Mouse (Mus musculus) neural tube, embryonic 10.5 days (tissue): Measurements from ENCODE around the gene Ccdc191.

ENCODE experiments used
- DNase-seq: peaks from one replicate; pipeline ENCODE4 v3.0.0-alpha.2; 2017; ENCODE audit warnings: low spot score; ENCODE audit errors: extremely low spot score

Gene Ccdc191

DNA sequence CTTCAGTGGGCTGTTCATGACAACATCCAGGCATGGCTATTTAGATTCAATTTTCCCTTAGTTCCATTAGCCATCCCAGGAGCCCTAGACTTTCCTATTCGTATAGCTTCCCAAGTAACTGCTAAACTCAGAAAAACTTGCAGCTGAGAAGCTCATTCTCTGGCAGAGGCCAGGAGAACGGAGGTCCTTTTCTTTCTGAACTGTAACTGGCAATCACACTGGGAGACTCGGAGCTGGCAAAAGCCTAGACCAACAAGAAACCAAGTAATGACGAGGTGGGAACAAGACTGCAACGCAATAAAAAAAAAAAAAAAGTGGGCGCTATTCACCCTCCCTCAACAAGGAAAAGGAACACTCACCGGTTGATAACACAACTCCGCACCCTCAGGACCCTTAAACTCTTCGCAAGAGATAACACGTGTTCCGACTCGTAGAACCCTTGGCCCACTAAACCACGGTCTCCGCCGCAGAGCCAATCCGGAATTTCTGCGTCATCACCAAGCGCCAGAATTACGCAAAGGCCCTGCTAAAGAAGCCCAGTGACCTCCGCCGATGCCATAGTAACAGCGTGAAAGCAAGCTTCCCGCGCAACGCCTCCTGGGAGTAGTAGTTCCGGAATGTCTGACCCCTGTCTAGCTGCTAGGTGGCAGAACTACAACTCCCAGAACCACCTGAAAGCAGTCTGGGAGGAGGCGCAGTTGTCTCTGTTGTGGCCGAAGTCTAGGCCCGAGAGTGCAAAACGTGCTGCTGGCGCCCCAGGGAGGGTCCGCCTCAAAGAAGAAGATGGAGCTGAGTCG, at the start of gene Ccdc191:
Gene Ccdc191, plus strand, starts transcription at position 593 of the 797 bp plus-strand sequence.
- DNase-seq, result peak; percentile 98

DNA sequence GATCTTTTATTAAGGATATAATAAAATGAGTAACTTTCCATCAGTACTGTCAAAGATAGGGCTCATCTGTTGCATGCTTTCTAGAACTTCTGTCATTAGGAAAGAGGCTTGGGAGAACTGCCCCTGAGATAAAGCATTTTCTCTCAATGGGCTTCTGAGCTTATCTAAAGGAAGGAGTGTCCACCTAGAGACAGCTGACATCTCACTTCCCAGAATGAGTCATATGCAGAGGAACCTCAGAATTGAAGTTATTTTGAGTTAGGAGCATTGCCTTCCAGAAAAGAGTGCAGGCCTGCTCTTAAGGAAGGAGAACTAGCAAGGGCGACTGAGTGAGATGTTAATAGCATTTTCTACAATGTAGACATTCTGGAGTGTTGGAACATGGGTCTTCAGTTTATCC, 48.4 kb upstream of the Ccdc191 start:
- no peak for DNase-seq

DNA sequence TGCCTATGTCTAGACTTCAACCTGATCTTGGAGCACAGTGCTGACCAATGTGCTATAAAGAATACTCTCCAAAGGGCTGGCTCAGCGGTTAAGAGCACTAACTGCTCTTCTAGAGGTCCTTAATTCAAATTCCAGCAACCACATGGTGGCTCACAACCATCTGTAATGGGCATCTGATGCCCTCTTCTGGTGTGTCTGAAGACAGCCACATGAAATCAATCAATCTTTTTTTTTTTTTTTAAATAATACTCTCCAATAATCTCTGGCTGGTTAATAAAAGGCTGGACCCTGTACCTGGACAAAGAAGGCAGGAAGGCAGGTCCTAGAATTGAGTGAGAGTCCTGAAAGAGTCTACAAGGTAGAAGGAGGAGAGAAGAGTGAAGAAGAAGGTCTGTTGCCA, 39.8 kb upstream of the Ccdc191 start:
- no peak for DNase-seq

DNA sequence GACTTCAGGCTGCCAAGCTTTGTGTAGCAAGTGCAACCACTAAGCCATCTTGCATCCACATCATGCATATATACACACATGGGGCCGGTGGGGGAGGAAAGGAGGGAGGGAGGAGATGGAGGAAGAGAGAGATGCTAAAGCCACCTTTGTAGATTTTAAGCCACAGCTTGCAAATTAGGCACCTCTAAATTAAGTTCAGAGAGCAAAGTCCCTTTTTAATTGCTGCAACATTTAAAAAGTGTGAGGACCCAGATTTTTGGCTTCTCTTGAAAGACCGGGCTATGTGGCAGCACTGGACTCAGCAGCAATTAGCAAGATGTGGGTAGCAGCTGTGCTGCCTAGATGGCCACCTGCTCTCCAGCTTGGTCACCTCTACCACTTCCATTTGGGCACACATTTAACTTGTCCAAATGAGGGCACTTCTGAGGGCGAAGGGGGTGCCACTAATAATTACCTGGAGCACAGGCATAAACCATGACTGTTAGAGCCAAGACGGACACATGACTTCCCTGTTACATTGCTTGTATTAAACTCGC, 30.6 kb upstream of the Ccdc191 start:
- no peak for DNase-seq

DNA sequence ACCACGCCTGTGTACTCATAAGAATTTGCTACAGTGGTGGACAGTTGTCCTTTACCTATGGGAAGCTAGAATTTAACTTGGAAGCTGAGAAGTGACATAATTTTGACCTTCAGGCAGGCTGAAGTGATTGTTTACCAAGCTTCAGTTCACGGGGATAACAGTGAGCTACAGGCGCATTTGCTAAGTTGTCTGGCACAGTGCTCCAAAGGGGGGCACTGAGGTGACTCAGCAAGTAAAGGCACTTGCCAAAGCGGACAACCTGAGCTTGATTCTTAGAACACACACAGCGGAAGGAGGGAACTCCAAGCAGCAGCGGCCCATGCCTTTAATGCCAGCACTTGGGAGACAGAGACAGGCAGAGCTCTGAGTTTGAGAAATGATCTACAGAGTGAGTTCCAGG, 29.0 kb upstream of the Ccdc191 start:
- no peak for DNase-seq

DNA sequence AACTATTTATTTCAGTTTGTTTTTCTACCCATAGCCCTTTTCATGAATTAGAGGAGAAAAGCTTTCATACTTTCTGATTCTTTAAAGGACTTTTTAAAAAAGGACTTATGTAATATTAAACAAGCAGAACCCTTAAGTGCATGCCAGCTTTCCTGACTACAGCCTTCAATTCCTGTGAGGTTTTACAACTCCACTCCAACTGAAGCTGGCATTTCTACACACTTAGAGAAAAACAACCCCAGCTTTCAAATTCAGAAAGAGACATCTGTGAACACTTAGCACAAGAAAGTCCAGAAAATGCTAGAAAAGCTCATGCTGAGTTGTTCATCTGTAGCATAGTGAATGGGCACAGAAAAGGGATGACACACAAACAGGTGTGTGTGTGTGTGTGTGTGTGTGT, 19.8 kb upstream of the Ccdc191 start:
- no peak for DNase-seq

DNA sequence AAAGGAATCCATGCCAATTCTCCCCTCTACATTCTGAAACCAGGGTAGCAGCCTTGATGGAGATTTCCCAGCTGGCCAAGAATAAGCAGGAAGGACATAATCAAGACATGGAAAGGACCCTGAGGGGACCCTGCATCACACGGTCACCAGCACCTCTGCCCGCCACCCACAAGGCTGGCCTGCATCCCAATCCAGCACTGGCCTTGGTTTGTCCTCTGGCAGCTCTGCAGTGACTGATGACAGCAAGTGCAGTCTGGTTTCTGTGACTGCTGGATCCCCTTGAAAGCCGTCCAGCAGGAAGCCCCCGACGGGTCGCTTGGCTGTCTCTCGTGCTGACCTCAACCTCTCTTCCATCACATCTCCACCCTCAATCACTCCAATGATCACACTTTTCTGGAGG, 18.2 kb upstream of the Ccdc191 start:
- no peak for DNase-seq

DNA sequence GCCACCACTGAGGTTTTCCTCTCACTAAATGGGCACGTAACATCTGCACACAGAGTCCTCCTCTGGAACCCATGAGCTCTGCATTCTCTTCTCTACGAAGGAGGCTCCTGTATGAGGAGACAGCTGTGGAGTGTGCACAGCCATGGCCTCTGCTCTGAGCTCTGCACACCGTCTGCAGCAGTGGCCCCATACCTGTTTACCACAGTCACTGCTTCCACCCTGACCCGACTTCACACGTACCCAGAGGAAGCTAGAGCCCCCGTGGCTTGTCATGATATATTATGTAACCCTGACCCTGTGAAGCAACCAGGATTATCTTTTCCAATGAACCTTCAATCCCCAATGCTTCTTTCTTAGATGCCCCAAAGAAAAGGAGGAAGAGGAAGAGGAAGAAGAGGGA, 9.8 kb upstream of the Ccdc191 start:
- no peak for DNase-seq

DNA sequence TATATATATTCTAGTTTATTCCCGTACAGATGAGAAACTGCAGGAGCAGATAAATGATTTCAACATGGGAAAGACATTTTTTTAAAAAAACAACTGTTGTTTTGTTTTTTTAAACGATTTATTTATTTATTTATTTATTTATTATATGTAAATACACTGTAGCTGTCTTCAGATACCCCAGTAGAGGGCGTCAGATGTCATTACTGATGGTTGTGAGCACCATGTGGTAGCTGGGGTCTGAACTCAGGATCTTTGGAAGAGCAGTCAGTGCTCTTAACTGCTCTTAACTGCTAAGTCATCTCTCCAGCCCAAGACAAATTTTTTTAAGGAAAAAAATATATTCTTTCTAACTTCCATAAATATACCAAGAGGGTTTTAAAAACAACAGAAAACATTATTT, 8.0 kb upstream of the Ccdc191 start:
- DNase-seq, result no peak

DNA sequence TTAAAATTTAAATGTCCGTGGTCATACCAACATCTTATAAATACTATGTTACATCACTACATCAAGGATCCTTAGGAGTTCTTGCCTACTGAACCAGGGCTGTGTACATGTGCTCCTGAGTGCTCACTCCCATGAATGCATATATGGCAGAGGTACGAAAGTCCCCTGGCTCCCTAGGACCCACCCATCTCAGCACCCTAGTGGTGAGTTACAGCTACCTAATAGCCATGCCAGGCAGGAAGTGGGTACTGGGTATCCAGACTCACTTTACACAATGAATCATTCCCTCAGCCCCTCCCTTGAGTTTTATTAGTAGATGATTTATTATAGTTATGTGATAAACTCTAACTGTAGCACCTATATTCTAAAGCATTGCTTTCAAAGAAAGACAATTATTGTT, 7.3 kb upstream of the Ccdc191 start:
- no peak for DNase-seq

DNA sequence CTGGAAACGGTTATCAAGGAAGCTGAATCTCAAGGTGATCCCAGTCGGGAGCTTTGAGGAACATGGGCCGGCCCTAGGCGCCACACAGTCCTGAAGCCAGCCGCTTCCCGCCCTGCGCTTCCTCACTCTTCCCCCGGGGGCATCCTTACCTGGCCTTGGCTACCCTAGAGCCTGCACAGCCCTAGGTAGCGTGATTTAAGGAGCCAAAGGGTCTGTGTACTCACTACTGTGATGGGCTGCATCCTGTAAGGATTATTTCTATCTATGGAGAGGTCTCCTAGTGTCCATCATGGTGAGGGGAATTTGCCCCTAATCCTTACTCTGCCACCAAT, 371 bp downstream of the Ccdc191 start:
- no peak for DNase-seq

DNA sequence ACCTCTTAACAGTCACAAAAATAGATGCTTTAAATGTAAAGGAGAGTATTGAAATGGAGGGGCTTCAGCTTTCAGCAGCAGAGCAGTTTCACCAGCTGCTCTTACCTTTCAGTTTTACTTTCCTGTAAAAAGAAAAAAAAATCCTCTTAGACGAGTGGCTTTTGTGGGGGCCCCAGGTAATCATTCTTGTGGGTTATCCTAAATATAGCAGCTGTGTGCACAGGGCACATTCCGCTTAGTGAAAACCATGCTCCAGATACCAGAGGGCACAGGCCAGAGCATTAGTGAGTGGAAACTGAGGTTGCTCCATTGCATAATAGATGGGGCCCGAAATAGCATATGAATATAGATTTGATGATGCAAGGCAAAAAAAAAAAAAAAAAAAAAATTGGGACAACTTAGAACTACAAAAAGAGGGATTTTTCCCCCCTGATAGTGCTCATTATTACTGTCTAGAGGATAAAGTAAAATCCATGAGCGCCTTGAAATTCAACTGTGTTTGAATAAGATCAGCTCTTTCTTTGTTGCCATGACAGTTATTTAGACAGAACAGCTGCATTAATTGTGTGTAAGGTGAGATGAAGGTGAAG, 1.2 kb downstream of the Ccdc191 start:
- DNase-seq, result no peak

DNA sequence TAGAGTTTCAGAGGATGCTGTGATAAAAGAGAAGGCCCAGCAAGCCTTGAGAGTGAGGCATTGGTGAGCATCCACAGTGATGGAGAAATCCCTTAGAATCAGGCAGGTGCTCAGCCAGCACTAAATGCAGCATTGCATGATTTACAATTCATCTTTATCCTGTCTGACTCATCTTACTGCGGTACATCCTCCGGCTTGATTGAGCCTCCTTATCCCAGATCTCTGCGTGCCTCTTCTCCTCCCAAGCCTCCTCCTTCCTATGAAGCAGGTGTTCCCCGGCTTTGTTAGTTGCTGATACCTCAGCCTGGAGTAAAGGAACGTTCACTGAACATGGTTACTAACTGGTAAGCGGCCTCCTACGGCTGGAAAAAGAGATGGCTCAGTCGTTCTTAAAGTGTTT, 4.9 kb downstream of the Ccdc191 start:
- DNase-seq, result no peak

DNA sequence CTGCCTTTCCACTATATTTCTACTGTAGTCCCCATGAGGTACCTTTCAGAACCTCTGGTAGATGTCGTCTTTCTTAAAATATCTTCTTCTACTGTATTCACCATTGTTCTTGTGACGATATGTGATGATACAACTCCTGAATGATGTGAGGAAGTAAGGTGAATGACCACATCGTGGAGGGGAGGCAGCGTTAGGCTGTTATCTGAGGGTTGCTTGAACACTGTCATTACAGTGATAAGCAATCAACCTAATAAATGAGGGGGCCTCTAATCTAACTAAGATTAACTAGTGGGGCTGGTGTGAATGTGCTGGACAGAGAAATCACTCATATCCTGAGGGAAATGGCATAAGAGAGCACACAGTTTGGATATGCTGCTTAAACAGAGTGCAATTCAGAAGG, 10.5 kb downstream of the Ccdc191 start:
- no peak for DNase-seq

DNA sequence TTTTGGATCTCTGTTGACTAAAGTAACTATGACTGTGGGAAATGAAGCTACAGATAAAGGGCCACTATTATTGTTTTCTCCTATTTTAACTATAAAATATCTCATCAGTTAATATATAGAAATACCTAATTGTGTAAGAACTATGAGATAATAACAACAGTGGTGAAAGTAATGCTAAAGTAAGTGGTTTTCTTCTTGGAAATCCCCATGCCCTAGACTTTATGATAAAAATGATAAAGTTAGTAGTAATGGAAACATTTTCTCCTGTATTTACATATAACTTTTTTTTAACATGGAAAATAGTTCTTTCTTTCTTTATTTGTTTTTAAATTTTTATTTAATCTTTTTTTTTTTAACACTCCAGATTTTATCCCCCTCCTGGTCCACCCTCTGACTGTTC, 11.0 kb downstream of the Ccdc191 start:
- no peak for DNase-seq

DNA sequence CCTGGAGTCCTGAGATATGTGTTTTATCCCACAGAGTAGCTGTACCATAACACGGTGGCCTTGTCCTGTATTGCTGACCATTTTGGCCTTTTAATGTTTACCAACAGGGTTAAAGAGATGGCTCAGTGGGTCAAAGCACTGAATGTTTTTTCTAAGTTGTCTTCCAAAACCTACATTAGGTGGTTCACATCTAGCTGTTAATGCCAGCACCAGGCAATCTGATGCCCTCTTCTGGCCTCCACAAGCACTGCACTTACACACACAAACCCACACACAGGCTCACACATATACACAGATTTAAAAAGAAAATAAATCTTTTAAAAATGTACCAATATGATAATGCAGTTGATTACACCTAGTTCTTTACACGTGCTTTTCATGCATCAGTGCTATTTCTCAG, 19.3 kb downstream of the Ccdc191 start:
- DNase-seq, result no peak

DNA sequence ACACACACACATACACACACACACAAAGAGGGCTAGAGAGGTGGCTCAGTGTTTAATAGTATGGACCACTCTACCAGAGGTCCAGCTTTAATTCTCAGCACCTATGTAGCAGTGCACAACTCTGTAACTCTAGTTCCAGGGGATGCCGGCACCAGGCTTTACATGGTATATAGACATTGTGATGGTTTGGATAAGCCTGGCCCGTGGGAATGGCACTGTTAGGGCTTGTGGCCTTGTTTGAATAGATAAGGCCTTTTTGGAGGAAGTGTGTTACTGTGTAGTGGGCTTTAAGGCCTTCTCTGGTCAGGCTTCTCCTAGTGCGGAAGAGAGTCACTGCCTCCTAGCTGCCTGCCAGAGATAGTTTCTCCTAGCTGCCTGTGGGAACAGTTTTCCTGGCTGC, 29.3 kb downstream of the Ccdc191 start:
- no peak for DNase-seq

DNA sequence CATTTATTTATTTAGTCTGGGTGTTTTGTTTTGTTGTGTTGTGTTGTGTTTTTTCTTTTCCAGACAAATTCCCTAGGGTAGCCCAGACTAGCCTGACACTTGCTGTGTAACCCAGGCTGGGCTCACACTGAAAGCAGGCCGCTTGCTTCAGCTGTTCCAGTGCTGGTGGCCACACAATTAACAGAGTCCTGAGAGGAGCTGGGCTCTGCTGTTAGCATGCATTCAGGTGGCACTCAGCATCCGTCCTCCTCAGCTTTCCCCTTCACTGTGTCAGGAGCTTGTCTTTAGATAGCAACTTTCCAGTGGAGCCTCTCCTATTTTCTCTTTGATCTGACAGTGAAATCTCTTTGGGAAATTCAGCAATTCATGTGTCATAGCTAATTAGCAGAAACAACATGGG, 32.4 kb downstream of the Ccdc191 start:
- DNase-seq, result no peak

DNA sequence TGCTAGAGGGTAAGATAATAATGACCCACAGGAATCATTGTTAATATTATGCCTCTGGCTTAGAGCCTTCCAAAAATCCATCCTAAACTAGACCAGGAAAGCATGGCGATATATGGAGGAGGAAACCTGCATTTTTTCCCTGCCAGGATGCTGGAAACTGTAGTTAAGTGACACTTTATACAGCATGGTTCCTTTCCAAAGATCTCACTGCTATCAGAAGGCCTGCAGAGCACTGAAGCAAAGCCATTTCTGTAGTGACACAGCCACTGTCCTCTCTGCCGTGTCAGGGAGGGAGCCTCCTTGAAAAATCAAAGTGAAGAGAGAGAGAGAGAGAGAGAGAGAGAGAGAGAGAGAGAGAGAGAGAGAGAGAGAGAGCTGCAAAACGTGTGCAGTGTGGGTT, 33.0 kb downstream of the Ccdc191 start:
- DNase-seq, result no peak

DNA sequence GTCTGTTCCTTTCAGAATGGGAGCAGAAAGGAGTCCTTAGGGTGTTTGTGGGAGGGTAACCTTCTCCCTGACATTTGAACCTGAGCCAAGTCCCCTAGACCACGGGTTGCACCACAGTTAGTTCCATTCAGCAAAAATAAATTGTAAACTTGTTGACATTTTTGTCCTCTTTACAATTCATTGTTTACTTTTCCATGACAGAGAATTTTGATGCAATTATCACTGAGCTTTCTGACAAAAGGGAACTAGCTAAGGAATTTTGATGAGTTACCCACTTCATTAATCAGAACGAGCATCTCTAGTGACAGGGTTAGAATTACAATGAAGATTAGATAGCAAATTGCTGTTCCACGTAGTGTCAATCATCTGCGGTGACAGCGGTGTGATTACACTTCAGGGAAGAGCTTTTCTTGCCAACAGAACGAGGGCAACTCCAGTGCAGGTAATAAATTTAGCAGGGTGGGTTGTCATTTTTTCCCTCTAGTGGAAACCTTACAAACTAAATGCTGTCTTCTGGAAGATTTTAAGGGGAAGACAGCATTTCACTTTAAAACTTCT, 35.5 kb downstream of the Ccdc191 start:
- DNase-seq, result no peak

DNA sequence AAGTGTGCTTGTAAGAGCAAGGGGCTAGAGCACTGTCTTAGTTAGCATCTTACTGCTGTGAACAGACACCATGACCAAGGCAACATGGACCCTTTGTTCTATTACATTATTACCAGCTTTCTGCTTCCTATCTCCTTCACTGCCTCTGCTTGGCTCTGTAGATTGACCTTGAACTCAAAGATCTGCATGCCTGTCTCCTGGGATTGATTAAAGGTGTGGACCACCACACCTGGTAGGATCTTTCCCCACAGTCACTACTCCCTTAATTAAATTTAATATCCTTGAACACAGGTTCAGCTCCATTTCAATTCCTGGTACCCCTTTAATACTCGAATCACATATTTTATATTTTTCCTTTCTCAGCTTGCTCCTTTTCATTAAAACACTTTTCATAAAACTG, 36.2 kb downstream of the Ccdc191 start:
- DNase-seq, result no peak

DNA sequence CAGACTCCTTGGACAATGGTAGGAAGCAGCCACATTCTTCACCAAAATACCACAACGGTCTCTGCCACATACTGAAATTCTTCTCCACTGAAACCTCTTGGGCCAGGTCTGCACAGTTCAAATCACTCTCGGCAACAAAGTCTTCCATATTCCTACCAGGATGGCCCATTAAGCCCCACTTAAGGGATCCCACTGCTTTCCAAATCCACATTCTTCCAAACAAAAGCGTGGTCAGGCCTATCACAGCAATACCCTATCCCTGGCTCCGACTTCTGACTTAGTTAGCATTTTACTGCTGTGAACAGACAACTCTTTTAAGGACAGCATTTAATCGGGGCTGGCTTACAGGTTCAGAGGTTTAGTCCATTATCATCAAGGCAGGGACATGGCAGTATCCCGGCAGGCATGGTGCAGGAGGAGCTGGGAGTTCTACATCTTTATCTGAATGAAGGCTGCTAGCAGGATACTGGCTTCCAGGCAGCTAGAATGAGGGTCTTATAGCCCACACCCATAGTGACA, 36.8 kb downstream of the Ccdc191 start, which contains the start of gene Qtrt2:
Gene Qtrt2, minus strand, starts transcription at position 469 of the 519 bp plus-strand sequence.
- DNase-seq, result no peak

DNA sequence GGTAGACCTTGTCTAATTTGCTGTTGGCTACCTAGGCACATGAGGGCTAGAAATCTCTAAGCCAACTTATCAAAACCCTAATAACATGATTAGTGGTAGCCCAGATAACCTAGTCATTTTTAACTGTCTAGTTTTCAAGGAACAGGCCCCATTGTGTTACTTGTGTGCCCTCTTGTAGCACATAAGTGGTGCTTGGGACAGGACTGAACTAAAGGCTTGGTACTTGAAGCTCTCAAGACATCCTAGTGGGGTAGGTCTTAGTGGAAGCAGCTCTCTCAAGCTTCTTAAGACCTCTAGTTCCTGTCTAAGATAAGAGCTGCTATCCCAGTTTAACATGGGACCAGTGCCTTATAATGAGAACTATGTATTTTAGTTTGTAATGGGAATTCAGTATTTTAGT, 41.0 kb downstream of the Ccdc191 start:
- no peak for DNase-seq
